Mouse (Mus musculus): ENCODE data around the gene Rhbdd3.

DNA sequence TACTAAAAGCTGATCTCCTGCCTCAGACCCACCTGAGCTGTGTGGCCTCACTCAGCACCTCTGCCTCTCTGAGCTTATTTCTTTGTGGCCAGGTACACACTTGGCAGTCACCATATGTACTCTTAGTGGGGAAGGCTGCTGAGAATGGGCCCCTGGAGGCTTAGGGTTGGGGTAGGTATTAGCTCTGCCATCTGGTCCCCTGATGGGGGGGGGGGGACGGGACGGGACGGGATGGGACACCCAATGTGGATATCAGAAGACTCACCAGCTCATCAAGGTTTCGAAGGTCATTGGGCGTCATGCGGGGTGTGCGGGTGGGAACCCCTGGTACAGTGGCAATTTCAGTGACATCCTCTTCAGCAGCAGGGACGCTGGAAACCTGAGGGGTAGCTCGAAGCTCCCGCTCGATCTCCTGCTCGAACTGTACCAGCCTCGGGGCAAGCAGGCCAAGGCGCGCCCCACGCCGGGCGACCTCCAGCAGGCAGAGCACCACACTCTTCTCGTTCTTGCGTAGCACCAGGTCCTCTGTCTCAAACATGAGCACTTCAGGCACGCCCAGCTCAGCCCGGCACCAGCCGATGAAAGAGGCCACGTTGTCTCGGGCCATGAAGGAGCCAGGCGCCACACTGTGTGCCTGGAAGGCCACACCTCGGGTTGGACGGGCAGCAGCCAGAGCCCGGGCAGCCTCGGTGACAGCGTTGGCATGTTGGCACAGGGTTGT is 35.0 kb upstream of the Rhbdd3 start:
- TF ChIP-seq CTCF (conservative IDR thresholded peaks at IDR 0.05; ENCODE audit: low read length): no peak
- no peak for TF ChIP-seq NANOG (IDR thresholded peaks at IDR 0.05; ENCODE audit: borderline replicate concordance, low read length)
- no peak for TF ChIP-seq POU5F1 (IDR thresholded peaks at IDR 0.05; ENCODE audit: borderline replicate concordance, low read length)
